Mouse (Mus musculus): ENCODE measurements around the gene Cyp21a1.
"Not testable (repeated sequence)": the region's sequence is repeated elsewhere in the genome, so short reads cannot be mapped to it uniquely, and the experiment has no call there.

The Cyp21a1 gene

DNA sequence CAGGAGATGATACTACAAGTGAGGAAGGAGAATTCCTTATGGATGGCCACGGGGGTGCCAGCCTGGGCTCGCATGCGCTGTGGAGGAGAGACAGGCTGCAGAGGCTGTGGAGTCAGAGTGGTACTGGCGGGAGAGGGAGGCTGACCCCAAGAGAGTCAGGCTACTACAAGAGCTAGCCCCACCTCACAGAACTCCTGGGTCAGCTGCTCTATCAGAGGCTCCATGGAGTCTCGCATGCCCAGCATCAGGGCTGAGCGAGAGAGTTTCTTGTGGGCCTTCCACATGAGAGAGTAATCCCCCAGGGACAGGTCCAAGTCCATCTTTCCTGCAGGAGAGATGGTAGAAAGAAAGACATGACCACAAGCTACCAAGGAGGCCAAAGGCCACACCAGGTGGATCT, 994 bp downstream of the Cyp21a1 start:
- DNase-seq = not testable (repeated sequence)

DNA sequence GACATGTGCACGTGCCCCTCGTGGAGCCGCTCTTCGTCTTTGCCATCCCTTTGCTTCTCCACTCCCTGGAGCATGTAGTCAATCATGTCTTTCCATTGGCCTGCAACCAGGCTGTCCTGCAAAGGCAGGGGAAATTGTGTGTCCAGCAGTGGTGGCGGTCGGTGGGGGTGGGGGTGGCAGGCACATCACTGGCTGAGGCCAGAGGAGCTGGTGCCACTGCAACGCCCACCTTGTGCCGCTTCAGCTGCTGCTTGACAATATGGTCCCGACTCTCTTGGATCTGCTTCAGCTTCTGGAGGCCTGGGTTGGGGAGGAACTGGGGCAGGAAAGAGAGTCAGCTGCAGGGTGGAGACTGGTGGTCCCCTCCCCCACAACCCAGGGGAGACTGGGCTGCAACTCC, 1.6 kb downstream of the Cyp21a1 start:
- DNase-seq = not testable (repeated sequence)

DNA sequence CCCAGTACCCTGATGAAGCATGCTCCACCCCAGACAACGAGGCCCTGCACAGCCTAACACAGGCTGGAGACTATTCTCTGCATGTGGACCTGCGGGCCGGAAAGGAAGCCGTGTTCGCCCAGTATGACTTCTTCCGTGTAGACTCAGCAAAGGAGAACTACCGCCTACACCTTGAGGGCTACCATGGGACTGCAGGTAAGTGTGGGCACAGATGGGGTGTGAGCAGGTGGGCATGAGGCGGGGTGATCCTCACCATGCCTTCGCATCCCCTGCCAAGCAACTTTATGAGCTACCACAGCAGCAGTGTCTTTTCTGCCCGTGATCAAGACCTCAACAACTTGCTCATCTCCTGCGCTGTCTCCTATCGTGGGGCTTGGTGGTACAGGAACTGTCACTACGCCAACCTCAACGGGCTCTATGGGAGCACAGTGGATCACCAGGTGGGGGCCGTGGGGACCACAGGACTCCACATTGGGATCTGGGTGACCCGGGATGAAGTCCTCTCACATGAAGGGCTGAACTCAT, 3.5 kb downstream of the Cyp21a1 start:
- not testable (repeated sequence) for DNase-seq

DNA sequence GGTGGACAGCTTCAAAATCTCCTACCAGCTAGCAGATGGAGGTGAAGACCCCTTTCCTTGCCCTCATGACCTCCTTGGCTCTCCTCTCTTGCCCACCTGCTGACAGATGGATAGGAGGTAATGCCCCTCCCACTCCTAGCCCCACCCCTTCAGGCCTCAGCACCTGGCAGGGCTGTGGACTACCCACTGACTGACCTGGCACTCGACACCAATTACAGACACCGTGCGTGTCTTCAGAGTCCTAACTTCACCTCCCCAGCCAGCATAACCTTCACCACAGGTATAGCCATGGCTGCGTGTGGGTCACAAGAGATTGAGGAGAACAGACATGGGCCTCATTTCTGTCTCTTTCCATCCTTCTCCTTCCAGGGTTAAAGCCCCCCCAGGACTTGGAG, 4.8 kb downstream of the Cyp21a1 start:
- DNase-seq = no peak

DNA sequence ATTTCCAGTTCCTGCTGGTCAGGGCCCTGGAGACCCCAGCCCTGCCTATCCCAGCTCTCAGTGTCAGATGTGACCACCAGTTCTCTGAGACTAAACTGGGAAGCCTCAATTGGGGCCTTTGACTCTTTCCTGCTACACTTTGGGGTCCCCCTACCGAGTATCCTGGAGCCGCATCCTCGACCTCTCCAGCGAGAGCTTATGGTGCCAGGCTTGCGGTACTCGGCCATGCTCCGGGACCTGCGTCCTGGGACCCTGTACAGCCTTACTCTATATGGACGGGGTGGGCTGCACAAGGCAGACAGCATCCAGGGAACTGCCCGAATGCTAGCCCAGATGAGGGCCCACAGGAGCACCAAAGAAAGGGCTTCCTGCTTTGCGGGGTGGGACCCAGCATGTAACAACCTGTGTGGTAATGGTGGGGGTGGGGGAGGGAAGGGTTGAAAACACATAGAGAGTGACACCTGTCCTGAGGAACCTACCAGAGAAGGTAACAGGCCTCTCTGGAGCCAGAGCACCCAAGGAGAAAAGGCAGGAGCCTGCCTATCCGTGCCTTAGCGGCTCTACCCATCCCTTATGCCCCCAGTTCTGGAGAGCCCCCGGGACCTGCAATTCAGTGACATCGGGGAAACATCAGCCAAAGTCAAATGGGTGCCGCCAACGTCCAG, 5.4 kb downstream of the Cyp21a1 start:
- DNase-seq = no peak

DNA sequence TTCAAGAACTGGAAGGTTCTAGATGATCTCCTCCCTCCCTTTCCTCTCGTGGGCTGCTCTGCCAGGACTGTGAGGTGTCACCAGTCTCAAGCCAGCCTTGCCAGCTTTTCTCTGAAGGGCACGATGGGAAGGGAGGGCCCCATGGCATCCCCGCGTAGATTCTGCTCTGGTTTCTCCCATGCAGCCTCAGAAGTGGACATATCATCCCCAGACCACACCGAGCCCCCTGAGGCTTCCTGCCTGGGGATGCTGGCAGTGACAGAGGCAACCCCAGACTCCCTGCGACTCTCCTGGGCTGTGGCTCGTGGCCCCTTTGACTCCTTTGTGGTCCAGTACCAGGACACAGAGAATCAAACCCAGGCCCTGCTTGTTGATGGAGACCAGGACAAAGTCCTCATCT, 6.3 kb downstream of the Cyp21a1 start:
- DNase-seq = not testable (repeated sequence)

DNA sequence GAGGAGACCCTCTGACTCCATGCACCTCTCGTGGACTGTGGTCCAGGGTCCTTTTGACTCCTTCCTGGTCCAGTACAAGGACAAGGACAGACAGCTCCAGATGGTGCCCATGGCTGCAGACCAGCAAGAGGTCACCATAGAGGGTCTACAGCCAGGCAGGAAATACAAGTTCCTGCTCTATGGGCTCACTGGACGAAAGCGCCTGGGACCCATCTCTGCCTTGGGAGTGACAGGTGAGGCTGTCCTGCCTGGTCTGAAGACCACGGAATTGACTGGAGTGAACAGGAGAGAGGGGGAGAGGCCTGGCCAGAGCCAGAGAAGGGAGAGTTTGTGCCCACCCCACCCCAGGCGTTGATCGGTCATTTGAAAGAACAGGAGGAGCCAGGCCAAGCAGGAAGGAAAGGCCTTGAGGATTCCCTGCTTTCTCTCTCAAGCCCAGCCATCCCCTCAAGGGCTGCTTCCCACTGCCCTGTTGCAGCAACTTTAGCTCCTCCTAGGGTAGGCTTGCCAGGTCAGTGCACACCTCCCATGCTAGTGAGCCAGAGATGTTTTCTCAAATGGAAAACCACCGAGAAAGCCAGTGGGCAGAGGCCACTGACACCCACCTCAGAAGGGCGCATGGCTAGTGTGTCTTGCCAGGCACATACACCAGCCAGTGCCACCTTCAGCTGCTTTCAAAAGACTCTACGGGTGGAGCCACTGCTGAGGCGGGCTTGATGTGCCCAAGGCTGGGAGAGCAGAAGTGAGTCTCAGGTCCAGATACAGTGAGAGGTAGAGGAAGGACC, 7.0 kb downstream of the Cyp21a1 start:
- not testable (repeated sequence) for DNase-seq

DNA sequence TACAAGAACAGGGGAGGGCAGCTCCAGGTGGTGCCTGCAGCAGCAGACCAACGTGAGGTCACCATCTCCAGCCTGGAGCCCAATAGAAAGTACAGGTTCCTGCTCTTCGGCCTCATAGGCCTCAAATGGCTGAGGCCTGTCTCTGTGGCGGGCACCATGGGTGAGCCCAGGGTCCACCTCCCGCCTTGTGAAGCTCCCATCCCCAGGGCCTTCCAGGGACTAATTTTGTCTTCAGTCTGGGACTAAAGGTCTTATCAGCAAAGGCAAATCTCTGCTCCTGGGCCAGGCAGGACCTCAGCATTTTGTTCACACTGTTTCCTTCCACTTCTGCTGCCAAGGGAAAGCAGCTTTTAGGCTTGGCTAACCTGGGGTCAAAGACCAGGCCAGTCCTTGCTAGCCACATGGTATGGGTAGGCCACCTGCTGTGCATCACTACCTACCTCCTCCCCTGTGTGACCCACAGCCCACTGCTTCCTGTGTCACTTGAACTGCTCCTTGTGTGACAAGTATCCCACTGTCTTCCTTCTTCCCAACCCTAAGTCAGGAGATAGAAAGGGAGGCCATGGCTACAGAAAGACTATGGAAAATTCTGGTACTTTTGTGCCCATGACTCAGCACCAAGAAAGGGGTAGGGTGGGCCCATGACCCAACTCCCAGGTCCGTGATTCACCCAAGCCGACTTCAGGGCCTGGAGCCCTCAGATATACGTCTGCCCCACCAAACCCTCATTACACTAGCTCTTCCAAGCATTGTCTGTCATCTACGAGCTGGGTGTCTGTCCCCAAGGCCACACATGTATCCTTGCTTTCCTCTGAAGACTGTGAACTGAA, 7.8 kb downstream of the Cyp21a1 start:
- no peak for DNase-seq

DNA sequence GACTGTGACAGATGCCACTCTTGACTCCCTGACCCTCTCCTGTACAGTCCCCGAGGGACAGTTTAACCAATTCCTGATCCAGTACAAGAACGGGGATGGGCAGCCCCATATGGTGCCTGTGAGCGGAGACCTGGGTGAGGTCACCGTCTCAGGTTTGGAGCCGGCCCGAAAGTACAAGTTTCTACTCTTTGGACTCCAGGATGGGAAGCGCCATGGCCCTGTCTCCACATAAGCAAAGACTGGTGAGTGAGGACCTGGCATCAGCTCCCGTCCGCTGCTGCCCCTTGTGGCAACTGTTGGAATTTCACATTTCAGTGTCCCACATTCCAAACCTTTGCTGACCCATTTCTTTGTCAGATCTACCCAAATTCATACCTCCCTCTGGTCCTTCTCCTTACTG, 8.7 kb downstream of the Cyp21a1 start:
- peak; percentile 33 for DNase-seq

DNA sequence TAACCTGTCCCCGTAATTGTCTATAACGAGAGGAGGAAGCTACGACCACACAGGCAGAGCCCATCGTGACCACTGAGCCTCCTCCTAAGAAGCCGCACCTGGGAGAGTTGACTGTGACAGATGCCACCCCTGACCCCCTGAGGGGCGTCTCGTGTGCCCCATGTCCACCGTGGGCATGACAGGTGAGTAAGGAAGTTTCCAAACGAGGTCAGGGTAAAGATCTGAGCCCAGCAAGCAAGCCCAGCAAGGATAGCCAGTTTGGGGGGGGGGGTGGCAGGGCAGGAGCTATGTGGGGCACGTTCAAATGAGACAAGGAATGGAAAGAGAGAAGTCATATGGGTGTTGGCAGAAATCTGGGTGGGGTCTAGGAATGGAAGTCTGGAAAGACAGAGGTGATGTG, 9.3 kb downstream of the Cyp21a1 start:
- DNase-seq = no peak

DNA sequence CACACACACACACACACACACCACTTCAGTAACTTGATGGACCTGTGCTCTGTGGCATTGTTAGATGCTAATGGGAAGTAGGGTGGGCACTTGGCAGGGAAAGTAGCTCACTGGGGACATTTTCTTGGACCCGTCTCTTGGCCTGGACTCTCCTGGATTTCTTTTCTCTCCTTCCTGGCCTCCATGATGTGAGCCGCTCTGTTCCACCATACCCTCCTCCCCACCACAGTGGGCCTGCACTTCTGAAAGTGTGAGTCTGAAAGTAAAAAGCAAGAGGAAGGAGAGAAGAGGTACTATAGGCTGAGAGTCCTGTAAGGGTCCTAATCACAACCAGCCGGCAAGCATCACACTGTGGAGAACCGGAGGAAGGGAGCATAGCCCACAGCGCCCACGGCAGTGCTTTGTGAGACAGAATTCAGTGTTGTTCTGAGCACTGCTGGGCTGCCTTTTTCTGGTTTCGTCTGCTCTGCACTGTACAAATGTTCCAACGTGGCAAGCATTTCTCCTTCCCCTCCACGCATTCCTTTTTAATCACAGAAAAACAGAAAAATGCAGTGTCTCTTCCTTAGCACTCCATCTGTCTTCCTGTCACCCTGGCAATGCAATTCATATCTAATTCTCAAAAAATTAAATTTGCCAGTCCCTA, 26.6 kb downstream of the Cyp21a1 start:
- DNase-seq = no peak

DNA sequence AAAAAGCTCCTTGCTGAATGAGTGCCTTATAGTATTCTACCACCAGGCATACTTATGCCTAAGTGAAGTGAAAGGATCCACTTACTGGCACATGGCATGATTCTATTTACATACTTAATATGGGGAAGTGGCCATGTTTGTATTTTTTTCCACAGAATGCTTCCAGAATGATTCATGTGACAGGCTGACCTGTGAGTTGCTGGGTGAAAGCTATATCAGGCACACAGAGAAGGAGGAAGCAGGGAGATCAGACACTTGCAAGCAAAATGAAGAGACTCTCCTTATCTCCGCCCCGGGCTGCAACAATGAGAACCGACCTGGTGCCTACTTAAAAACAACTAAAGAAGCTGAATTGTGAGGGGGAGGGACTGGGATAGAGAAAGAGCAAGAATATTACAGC, 42.9 kb downstream of the Cyp21a1 start:
- no peak for DNase-seq
